Mouse (Mus musculus) midbrain, embryonic 12.5 days (tissue): Measurements from ENCODE around the gene Insig1. TPM values are rescaled to one million over a fixed set of nuclear protein-coding genes. Genes with fewer than 3 reads are reported as not detected.

Experiments
- ATAC-seq: fragments of 200-750 bp; cut with Nextera tagmentation; 2 replicates; pipeline ENCODE4 v1.8.0; 2017; ENCODE audit warnings: low read depth, moderate TSS enrichment, moderate library complexity; ENCODE audit not compliant: low FRiP score
- H3K27ac ChIP-seq: fragments of 300-500 bp; sonication (generic); replicated peaks from 2 replicates; pipeline ENCODE4 v1.5.1; 2016; ENCODE audit warnings: mild to moderate bottlenecking
- H3K27me3 ChIP-seq: fragments of 300-500 bp; sonication (generic); 2 replicates; pipeline ENCODE4 v1.6.1; 2016; ENCODE audit warnings: mild to moderate bottlenecking
- H3K36me3 ChIP-seq: fragments of 300-500 bp; sonication (generic); 2 replicates; pipeline ENCODE4 v1.6.1; 2016
- H3K4me1 ChIP-seq: fragments of 300-500 bp; sonication (generic); 2 replicates; pipeline ENCODE4 v1.6.1; 2016
- H3K4me2 ChIP-seq: fragments of 300-500 bp; sonication (generic); replicated peaks from 2 replicates; pipeline ENCODE4 v1.6.1; 2016; ENCODE audit warnings: mild to moderate bottlenecking, moderate library complexity
- H3K4me3 ChIP-seq: fragments of 300-500 bp; sonication (generic); 2 replicates; pipeline ENCODE4 v1.5.1; 2016; ENCODE audit warnings: mild to moderate bottlenecking
- H3K9ac ChIP-seq: fragments of 300-500 bp; sonication (generic); replicated peaks from 2 replicates; pipeline ENCODE4 v1.6.1; 2016; ENCODE audit warnings: mild to moderate bottlenecking, moderate library complexity
- H3K9me3 ChIP-seq: fragments of 300-500 bp; sonication (generic); 2 replicates; pipeline ENCODE4 v1.6.1; 2016; ENCODE audit warnings: mild to moderate bottlenecking
- WGBS: fragments of 180-500 bp; shearing (Covaris S2); methylation state at CpG from one replicate; pipeline ENCODE4 v1.1.7; 2016; 5-methylcytosine and 5-hydroxymethylcytosine counted together
- polyA plus RNA-seq: library from polyadenylated mRNA; unstranded; fragments of >200 nt; fragmentation: Nextera tagmentation; extraction: Ambion mirVana; gene quantifications from 2 replicates; pipeline ENCODE4 v1.2.1, GENCODE M21; 2016

Insig1 gene
- polyA plus RNA-seq, 1 experiment from 2014 or later, result 141 TPM

DNA sequence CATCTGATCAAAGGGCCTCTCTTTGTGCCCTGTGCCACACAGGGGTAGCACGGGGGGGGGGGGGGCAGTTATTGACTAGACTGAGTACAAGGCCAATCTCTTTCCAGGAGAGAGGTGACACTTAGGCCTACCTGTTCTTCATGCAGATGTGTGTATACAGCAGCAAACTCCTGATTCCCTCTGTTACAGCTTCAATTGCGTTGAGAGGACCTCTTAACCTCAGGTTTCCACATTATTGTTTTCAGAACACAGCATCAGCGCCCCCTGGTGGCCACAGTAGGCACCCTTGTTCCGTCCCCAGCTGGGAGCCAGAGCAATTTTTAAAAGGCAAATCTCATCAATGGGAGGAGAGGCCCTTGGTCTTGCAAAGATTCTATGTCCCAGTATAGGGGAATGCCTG, 22.7 kb downstream of the Insig1 start:
- no peak overlapping the region for H3K27ac ChIP-seq
- H3K9ac ChIP-seq, result no peak overlapping the region
- H3K9me3 ChIP-seq, result no peaks in the 10 kb centered on the region
- H3K4me2 ChIP-seq, result no peak overlapping the region
- WGBS, result 26% methylated on average over 4 of the region's 4 CpGs
- no peaks in the 10 kb centered on the region for H3K36me3 ChIP-seq
- ATAC-seq, result peak; percentile 65
- H3K27me3 ChIP-seq, result no peaks in the 10 kb centered on the region
- no peak overlapping the region for H3K4me3 ChIP-seq
- no peaks in the 10 kb centered on the region for H3K4me1 ChIP-seq

- ATAC-seq, result no peak
- H3K36me3 ChIP-seq, result no peaks in the 10 kb centered on the region
These were observed 23.2 kb downstream of the Insig1 start for GRCm38 (mm10) chr5:28094393-28094792.

DNA sequence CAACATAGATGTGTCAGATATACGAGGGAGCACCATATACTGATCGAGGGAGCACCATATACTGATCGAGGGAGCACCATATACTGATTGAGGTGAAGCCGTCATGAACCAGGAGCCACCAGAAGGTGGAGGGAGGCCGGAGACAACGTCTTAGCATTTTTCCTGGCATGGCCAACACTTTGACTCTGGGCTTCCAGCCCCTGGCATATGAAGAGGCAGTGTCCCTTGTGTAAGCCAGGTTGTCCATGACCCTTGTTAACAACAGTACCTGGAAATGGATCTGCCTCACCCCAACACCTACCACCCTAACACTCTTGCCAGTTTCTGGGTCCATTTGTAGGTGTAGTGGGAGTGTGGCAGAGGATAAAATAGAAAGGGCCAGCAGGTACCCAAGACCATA, 23.7 kb downstream of the Insig1 start:
- Histone ChIP-seq H3K4me1 (no peaks in the 10 kb centered on the region), H3K4me2 (no peak overlapping the region), H3K4me3 (no peak overlapping the region), H3K27me3 (no peaks in the 10 kb centered on the region), H3K36me3 (no peaks in the 10 kb centered on the region), H3K27ac (no peak overlapping the region), H3K9ac (no peak overlapping the region), H3K9me3 (no peaks in the 10 kb centered on the region)
- ATAC-seq, result no peak
- WGBS, result 82% methylated on average over 6 of the region's 6 CpGs

More at GRCm38 (mm10) chr5:28094393-28094792, 23.2 kb downstream of the Insig1 start:
- WGBS, result 78% methylated on average over 3 of the region's 3 CpGs
- Histone ChIP-seq H3K27me3 (no peaks in the 10 kb centered on the region), H3K4me1 (no peaks in the 10 kb centered on the region), H3K9me3 (no peaks in the 10 kb centered on the region), H3K4me2 (no peak overlapping the region), H3K27ac (no peak overlapping the region), H3K9ac (no peak overlapping the region), H3K4me3 (no peak overlapping the region)

DNA sequence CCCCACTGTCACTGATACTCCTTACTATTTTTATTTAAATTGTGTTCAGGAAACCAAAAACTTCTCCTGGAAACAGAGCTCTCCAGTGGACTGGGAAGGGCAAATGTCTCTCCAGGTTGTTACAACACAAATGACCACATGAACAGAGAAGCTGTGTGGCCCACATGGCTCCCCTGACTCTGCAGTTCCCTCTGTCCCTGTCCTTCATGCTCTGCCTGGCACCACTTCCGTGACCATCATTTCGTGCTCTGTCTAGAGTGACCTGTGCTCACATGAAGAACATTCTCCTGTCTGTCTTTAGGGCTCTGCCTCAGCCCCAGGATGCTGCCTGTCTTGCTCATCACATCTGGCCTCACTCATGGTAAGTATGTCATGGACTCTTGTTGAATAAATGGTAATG, 24.5 kb downstream of the Insig1 start:
- Histone ChIP-seq H3K9ac (no peak overlapping the region), H3K27ac (no peak overlapping the region), H3K27me3 (no peaks in the 10 kb centered on the region), H3K4me2 (no peak overlapping the region), H3K9me3 (no peaks in the 10 kb centered on the region), H3K4me3 (no peak overlapping the region), H3K36me3 (no peaks in the 10 kb centered on the region), H3K4me1 (no peaks in the 10 kb centered on the region)
- no peak for ATAC-seq
- 77% methylated on average over 2 of the region's 2 CpGs for WGBS

- 71% methylated on average over 4 of the region's 4 CpGs for WGBS
- peaks cover under 1% of the 10 kb centered on the region; the same call in 1 of the 2 replicates for H3K27me3 ChIP-seq
- ATAC-seq, result no peak
These were observed 35.8 kb downstream of the Insig1 start for GRCm38 (mm10) chr5:28106966-28107365.

DNA sequence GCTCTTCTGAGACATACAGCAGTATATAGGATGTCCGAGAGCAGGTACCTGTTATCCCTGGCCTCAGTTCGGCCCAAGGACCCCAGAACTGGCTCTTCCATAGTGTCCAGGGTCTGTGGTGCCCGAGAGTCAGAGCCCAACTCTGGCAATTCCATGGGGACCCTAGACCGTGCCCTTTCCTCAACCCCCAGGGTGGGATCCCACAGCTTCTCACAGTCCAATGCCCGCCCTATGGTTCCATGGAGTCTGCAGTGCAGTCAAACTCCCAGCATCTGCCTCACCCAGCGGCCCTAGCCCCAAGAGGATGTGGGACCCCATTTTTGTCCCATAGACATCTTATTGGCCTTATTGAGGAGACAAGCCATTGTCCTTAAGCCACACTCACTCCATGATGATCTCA, 36.8 kb downstream of the Insig1 start:
- ATAC-seq, result no peak

More at GRCm38 (mm10) chr5:28106966-28107365, 35.8 kb downstream of the Insig1 start:
- no peaks in the 10 kb centered on the region for H3K4me1 ChIP-seq
- H3K27ac ChIP-seq, result no peak overlapping the region
- H3K4me3 ChIP-seq, result no peak overlapping the region
- no peaks in the 10 kb centered on the region for H3K9me3 ChIP-seq
- H3K4me2 ChIP-seq, result no peak overlapping the region
- no peaks in the 10 kb centered on the region for H3K36me3 ChIP-seq
- H3K9ac ChIP-seq, result no peak overlapping the region

GRCm38 (mm10) chr5:28110881-28111280, 39.7 kb downstream of the Insig1 start:
- no peak overlapping the region for H3K4me3 ChIP-seq
- no peak for ATAC-seq
- H3K36me3 ChIP-seq, result no peaks in the 10 kb centered on the region
- H3K27ac ChIP-seq, result no peak overlapping the region
- H3K4me1 ChIP-seq, result no peaks in the 10 kb centered on the region
- no peaks in the 10 kb centered on the region for H3K9me3 ChIP-seq
- H3K4me2 ChIP-seq, result no peak overlapping the region
- no peak overlapping the region for H3K9ac ChIP-seq
- peaks cover 14% of the 10 kb centered on the region; the same call in 1 of the 2 replicates for H3K27me3 ChIP-seq
- WGBS, result 64% methylated on average over 2 of the region's 2 CpGs

More for the DNA sequence above, 36.8 kb downstream of the Insig1 start:
- Histone ChIP-seq H3K4me3 (no peak overlapping the region), H3K27me3 (peaks cover 4% of the 10 kb centered on the region; the same call in 1 of the 2 replicates), H3K4me1 (no peaks in the 10 kb centered on the region), H3K27ac (no peak overlapping the region), H3K9ac (no peak overlapping the region), H3K36me3 (no peaks in the 10 kb centered on the region), H3K9me3 (no peaks in the 10 kb centered on the region), H3K4me2 (no peak overlapping the region)
- WGBS, result 86% methylated on average over 6 of the region's 6 CpGs

- Histone ChIP-seq H3K4me1 (peaks cover 9% of the 10 kb centered on the region), H3K9me3 (no peaks in the 10 kb centered on the region), H3K9ac (peak overlapping the region; percentile 29), H3K27ac (peak overlapping the region; percentile 8; the same call in 1 of the 2 replicates), H3K4me2 (peak overlapping the region; percentile 53), H3K4me3 (peak overlapping the region; percentile 40), H3K36me3 (no peaks in the 10 kb centered on the region), H3K27me3 (peaks cover 72% of the 10 kb centered on the region)
- WGBS, result 1% methylated on average over 13 of the region's 13 CpGs
- ATAC-seq, result no peak
These were observed 46.2 kb downstream of the Insig1 start for GRCm38 (mm10) chr5:28117251-28117880.

- Histone ChIP-seq H3K4me3 (peak overlapping the region; percentile 40), H3K9ac (peak overlapping the region; percentile 29), H3K4me1 (peaks cover 9% of the 10 kb centered on the region), H3K4me2 (peak overlapping the region; percentile 53), H3K27me3 (peaks cover 78% of the 10 kb centered on the region), H3K27ac (peak overlapping the region; percentile 8; the same call in 1 of the 2 replicates), H3K9me3 (no peaks in the 10 kb centered on the region), H3K36me3 (no peaks in the 10 kb centered on the region)
- under 1% methylated on average over 30 of the region's 30 CpGs for WGBS
- no peak for ATAC-seq
These were observed 46.8 kb downstream of the Insig1 start for GRCm38 (mm10) chr5:28117882-28118530.

DNA sequence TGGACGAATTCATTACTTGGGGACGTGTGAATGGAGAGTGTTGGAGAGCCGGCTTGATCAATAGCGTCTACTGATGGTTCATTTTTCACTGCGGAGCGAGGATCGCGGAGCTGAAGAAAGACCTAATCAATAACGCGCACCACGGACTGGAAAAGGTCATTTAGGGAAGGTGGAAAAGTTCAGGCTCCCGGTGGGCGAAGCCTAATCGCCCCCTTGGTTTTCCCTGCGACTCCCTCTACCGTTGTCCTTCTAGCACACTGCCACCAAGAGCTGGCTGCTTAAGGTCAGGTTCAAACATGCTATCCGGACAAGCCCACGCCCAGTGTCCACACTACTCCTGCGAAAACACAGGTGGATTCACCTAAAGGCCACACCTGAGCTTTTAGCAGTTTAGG, 47.4 kb downstream of the Insig1 start:
- peaks cover 14% of the 10 kb centered on the region for H3K4me1 ChIP-seq
- 0% methylated on average over 19 of the region's 19 CpGs for WGBS
- H3K4me3 ChIP-seq, result peak overlapping the region; percentile 40
- H3K9ac ChIP-seq, result peak overlapping the region; percentile 29
- H3K36me3 ChIP-seq, result no peaks in the 10 kb centered on the region
- peak overlapping the region; percentile 53 for H3K4me2 ChIP-seq
- peaks cover 83% of the 10 kb centered on the region for H3K27me3 ChIP-seq
- ATAC-seq, result no peak
- no peaks in the 10 kb centered on the region for H3K9me3 ChIP-seq
- H3K27ac ChIP-seq, result peak overlapping the region; percentile 8; the same call in 1 of the 2 replicates

DNA sequence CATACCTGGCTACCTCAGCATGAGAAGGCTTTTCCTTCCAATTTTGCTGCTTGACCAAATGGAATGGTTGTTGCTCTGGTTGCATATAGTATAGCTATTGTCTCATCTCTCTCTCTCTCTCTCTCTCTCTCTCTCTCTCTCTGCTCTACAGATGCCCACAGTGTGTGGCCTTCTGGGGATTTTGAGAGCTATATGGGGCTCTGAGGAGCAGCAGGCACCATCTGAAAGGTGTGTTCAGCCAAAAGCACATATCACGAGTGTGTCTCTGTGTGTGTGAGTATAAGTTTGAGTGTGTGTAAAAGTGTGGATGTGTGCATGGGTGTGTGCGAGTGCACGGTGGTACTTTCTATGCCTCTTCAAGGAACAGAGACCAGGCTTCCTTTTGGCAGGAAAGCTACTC, 48.4 kb downstream of the Insig1 start:
- Histone ChIP-seq H3K9me3 (no peaks in the 10 kb centered on the region), H3K27me3 (peaks cover 82% of the 10 kb centered on the region), H3K27ac (no peak overlapping the region; the same call in 1 of the 2 replicates), H3K36me3 (no peaks in the 10 kb centered on the region), H3K9ac (no peak overlapping the region), H3K4me3 (0 out of 2 replicates have a peak overlapping the region, but pooled peaks have one; percentile 4), H3K4me1 (peaks cover 24% of the 10 kb centered on the region), H3K4me2 (peak overlapping the region; percentile 26)
- ATAC-seq, result no peak
- WGBS, result 22% methylated on average over 3 of the region's 3 CpGs
